Mouse (Mus musculus) cerebellum, postnatal 25 days (tissue): ENCODE results near the gene BC037034.
"Not testable (repeated sequence)": the region's sequence is repeated elsewhere in the genome, so short reads cannot be mapped to it uniquely, and the experiment has no call there.

Source experiments
- DNase-seq, 2 experiments: peaks; one replicate each; pipeline ENCODE4 v3.0.0; 2021; ENCODE audit warnings: mixed read lengths in 2 of 2

Gene BC037034

DNA sequence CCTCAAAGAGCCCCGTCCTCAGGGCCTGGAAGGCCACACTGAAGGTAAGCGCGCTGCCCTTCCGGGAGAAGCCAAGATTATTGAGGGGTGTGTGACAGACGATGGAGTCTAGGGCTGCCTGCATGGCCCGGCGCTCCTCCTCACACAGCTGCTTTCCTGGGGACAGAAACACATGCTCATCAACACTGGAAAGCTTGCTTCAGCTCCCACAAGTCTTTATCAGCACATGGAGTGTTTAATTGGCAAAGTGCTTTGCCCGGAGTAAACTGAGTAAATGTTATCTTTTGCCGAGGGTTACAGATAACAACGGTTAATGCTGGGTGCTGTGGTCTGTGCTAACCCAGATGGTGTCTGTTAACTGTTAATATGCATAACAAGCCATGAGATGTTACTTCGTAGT is 3.0 kb downstream of the BC037034 start:
- no peak for DNase-seq

- DNase-seq, result no peak
Measured at GRCm38 (mm10) chr5:138260051-138260450, 3.8 kb downstream of the BC037034 start.

DNA sequence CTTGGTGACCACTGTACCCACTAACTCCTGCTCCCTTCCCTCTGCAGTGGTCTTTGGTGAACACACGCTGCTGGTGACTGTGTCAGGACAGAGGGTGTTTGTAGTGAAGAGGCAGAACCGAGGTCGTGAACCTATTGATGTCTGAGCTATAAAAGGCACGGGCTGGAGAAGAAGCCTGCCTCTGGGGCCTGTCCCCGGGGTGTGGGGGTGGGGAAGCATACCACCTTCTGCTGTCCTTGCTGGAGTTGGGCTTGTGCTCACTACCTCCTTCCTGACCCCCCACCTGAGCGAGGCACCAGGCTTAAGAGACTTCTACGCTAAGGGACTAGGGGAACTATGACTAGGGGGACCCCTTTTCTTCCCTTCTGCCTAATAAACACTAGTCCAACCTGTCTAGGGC is 4.8 kb downstream of the BC037034 start:
- no peak for DNase-seq

- no peak for DNase-seq
Measured at GRCm38 (mm10) chr5:138258542-138258941, 5.3 kb downstream of the BC037034 start.

GRCm38 (mm10) chr5:138258078-138258477 is 5.8 kb downstream of the BC037034 start:
- no peak for DNase-seq

- no peak for DNase-seq
Measured at GRCm38 (mm10) chr5:138257585-138257978, 6.3 kb downstream of the BC037034 start.

- no peak for DNase-seq
Measured at GRCm38 (mm10) chr5:138256966-138257584, 6.8 kb downstream of the BC037034 start.

GRCm38 (mm10) chr5:138256094-138256467 is 7.8 kb downstream of the BC037034 start:
- peak in 1 of 2 experiments; percentile 68 for DNase-seq

GRCm38 (mm10) chr5:138255353-138256093 is 8.3 kb downstream of the BC037034 start, which contains the start of gene Lamtor4:
TSS of gene Lamtor4 (plus strand) at chr5:138255482.
- DNase-seq, result peak; percentile 92 to 94

DNA sequence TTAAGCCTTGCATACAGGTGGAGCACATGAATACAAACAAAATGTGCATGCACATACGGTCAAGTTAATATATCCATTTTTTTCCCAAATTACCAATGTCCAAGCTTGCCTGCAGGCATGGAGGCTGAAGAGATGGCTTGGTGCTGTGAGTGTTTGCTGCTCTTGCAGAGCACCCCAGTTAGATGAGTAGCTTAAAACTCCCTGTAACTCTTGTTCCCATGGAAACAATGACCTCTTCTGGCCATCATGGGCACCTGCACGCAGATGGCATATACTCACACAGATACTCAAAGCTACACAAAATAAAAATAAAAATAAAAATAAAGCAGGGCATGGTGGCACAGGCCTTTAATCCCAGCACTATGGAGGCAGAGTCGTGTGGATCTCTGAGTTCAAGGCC is 10.8 kb downstream of the BC037034 start:
- DNase-seq, result no peak

DNA sequence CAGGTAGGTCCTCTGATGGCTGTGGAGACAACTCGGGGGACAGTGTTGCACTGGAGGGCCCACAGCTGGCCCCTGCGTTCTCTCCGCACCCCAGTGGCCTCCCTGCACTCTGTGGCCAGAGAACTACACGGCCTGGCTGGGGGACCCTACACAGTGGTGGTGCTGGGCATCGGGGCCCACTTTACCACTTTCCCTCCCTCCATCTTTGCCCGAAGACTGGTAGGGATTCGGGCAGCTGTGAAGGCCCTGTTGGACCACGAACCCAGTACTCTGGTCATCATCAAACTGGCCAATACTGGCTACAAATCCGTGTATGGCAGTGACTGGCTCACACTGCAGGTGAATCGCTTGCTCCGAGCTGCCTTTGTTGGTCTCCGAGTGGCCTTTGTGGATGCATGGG is 12.7 kb downstream of the BC037034 start:
- DNase-seq, result no peak

DNA sequence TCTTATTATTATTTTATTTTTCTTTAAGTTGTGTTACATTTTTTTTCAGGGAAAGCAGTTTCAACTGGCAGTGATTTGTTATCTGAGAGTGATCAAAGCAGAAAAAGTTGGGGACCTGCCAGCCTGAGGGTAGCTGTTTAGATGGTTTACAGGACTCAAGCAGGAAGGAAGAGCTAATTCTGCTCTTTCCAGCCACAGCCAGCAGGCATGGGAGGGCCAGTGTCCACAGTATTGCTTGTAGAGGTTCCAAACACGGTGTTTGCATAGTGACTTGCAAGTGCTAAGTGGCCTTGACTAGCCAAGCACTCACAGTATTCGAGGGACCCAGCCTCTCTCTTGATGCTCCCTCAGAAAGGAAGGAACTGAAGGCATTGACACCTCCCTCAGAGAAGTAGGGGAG is 22.3 kb downstream of the BC037034 start:
- DNase-seq, result no peak

DNA sequence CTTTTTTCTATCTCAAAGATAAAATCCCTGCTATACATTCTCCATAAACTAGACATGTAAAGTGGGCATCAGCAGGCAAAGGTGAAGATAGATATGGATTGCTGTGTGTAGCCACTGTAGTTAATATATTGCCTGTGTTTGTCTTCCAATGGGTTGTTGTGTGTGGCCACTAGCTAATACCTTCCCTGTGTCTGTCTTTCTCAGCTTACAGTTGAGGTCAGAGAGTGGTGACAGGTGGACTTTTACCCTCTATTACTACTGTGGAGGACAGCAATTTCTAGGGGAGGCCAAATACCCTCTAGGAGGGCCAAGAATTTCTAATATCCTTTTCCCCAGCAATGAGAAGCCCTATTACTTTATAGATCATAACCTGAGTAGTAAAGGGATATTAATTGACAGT is 29.6 kb downstream of the BC037034 start:
- no peak for DNase-seq

GRCm38 (mm10) chr5:138233778-138234177 is 30.1 kb downstream of the BC037034 start:
- DNase-seq, result no peak

GRCm38 (mm10) chr5:138229511-138229910 is 34.3 kb downstream of the BC037034 start:
- DNase-seq, result no peak

DNA sequence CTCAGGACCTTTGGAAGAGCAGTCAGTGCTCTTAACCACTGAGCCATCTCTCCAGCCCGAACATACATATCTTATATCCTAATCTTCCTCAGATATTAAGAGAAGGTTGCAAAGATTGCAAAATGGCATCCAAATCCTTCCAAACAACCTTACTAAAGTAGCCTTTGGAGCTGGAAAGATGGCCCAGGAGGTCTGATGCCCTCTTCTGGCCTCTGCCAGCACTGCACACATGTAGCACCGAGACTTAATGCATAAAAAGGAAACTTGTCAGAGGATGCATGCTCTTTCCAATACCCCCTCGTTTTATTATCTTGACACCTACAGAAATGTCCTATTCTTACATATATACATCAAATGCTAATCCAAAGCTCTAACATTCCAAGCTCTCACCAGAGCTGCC is 35.8 kb downstream of the BC037034 start:
- peak; percentile 11 to 46 for DNase-seq

GRCm38 (mm10) chr5:138227367-138227766 is 36.5 kb downstream of the BC037034 start:
- no peak for DNase-seq

DNA sequence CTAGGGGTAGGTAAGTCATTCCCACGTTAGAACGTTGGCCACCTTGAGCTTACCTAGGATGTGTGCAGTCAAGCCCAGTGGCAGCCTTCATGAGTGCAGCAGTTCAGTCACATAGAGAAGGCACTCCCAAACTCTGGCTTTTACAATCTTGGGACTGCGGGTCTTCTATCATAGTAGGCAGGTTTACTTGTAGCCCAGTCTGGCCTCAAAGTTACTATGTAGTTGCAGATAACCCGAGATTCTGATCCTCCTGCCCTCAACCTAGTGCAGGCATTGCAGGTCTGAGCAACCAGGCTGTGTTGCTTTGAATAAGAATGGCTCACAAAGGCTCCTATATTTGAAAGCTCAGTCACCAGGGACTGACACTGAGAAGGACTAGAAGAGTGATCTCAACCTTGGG is 37.3 kb downstream of the BC037034 start:
- no peak for DNase-seq

DNA sequence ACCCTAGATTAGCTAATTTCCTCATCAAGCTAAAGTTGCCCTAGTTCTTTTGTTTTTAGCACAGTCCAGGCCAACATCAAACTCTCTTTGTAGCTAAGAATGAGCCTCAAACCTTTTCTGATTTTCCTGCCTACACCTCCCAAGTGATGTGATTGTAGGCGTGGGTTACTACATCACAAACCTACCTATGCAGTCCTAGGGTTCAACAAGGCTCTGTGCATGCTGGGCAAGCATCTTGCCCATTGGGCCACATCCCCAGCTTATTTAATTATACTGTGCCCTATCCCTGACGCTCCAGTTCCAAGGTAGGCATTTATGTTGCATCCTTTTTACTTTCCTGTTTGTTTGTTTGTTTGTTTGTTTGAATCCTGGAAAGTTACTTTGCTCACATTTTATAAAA is 38.1 kb downstream of the BC037034 start, which contains the start of gene Nxpe5:
Gene Nxpe5, plus strand, starts transcription at position 199 of the 400 bp plus-strand sequence.
- no peak for DNase-seq

GRCm38 (mm10) chr5:138223287-138223686 is 40.5 kb downstream of the BC037034 start:
- no peak for DNase-seq

DNA sequence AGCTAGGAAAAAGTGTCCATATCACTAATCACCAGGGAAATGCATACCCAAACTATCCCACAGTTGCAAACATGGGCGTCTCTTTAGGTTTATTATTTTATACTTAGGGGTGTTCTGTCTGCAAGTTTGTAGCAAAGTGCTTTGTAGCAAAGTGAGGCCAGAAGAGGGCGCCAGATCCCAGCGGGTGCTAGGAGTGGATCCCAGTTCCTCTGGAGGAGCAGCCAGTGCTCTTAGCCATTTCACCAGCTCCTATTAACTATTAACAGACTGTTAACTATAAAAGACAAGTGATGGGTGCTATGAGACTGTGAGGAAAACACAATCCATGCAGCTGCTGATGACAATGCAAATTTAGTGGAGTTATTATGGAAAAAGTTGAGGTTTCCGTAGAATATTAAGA is 41.7 kb downstream of the BC037034 start:
- peak; percentile 81 to 90 for DNase-seq

DNA sequence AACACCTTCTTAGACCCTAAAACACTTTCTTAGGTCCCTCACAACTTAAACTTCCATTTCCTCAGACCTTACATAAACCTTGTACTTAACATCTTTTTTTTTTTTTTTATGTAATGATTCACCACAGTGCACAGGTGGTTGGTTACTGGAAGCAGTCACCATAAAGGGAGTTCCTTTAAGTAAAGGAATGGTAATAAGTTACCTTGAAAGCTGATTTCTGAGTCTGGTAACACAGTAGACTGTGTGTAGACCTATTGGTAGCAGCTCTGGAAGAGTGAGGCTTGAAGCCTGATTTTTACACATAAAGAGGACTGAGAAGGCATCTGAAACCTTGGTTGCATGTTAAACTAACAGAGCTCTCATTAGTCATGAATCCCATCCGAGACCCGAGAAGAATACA is 44.0 kb downstream of the BC037034 start:
- DNase-seq, result no peak

GRCm38 (mm10) chr5:138216632-138217031 is 47.2 kb downstream of the BC037034 start:
- not testable (repeated sequence) for DNase-seq
